Mouse (Mus musculus): ENCODE data around the gene Slc37a3.
A peak's percentile ranks its signal among the peaks of the same experiment; 100 is the strongest.
"Not testable (repeated sequence)": the region's sequence is repeated elsewhere in the genome, so short reads cannot be mapped to it uniquely, and the experiment has no call there.

Gene Slc37a3

DNA sequence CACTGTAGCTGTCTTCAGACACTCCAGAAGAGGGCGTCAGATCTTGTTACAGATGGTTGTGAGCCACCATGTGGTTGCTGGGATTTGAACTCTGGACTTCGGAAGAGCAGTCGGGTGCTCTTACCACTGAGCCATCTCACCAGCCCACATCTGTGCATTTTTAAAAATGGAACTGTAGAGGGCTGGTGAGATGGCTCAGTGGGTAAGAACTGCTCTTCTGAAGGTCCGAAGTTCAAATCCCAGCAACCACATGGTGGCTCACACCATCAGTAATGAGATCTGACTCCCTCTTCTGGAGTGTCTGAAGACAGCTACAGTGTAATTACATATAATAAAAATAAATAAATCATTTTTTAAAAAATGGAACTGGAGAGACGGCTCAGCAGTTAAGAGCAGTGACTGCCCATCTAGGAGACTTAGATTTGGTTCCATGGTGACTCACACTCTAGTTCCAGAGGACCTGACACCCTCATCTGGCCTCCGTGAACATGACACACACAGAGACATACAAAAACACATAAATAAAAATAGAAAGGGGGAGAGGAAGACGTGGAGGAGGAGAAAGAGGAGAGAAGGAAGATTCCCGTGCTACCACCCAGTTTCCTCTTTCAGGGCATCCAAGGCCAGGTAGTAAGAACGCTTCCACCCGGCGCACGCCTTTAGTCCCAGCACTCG lies 823 bp upstream of the Slc37a3 start:
- DNase-seq, result not testable (repeated sequence)

DNA sequence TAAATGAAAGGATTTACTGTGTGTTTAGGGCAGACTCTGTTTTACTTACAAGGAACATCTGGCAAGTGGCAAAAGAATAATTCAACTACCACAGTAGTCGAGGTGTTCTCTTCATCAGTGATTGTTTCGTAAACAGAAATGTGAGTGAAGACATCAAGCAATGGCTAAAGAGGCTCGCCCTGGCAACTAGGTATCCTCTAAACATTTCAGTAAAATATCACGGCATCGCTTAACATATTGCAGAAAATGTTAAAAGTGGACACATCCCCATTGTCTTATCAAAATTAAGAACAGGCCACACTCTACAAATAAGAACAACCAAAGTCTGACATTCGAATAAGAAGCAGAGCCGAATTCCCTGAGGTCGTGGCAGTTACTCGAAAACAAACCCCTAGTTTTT lies 700 bp downstream of the Slc37a3 start:
- no peak for DNase-seq

DNA sequence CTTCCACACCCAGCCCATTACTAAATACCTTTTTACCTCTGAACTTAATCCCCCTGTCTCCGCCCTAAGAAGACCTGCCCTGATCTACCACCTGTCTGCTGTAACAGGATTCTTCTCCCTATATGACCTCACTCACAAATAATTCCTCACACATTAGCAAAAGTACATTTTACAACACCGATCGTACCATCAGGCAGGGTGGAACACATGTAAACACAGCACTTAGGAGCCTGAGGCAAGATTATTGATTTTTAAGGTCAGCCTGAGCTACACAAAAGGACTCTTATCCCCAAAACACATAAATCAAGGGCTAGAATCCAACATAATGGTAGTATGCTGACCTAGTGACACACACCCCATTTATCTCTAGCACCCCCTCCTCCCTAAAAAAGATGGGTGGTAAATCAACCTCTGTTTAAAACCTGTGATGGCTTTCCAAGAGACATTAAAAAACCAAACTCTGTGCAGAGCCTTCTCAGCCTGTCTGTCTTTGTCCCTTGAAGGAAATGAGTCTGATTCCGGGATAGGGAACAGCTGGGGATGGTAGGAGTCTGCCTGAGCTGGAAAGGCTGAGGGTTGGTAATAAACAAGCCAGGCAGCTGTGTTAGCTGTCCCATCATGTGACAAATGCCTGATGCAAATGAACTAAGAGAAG lies 4.0 kb downstream of the Slc37a3 start:
- DNase-seq, result peak; percentile 53

DNA sequence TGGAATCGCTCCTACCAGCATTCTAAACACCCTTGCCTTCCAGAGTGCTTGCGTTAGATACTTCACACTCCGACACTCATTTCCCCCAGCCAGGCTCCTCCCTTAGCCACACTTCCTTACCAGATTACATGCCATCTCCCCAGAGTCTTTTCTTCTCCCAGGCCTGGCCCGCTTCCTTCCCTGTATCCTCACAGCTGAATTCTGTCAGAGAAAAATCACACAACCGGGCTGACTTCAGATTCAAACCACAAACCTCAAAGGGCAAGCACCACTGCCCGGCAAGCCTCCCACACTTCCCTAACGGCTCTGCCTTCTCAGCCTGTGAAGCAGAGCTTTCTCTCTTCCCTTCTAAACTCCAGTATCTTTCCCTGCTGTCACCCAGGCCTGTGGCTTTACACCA lies 4.7 kb downstream of the Slc37a3 start:
- DNase-seq, result peak; percentile 78

DNA sequence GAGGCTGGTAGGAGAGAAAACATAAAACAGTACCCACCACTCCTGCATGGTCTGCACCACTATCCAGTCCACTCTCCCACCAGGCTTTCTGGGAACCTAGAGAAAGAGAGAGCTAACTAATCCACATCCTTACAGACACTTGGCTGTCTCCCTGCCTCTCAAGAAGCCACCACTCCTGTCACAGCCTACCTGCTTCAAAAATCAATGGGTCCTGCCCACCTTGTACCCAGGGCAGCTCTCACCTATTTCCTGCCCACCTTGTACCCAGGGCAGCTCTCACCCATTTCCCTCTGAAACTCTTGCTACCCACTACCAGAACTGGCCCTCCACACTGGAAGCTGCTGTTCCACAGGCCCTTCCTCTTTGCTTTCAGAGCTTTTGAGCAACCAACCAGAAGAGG lies 5.4 kb downstream of the Slc37a3 start:
- DNase-seq, result no peak

DNA sequence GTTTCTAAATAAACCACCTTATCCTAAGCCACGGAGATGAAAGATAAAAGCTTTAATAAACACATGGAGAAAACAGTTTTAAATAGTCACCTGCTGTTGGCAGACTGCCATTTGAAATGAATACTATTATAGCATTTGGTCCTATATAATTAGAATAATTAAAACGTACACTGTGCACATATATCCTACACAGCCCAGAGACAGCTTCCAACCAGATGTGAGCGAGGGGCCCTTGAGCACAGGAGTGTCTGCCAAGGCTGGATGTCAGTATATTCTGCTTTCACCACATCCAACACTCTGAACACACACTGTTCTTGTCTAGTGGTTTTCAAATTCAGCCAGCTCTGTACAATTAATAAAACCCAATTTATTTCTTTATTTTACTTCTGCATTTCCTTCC lies 7.8 kb downstream of the Slc37a3 start:
- DNase-seq, result no peak

DNA sequence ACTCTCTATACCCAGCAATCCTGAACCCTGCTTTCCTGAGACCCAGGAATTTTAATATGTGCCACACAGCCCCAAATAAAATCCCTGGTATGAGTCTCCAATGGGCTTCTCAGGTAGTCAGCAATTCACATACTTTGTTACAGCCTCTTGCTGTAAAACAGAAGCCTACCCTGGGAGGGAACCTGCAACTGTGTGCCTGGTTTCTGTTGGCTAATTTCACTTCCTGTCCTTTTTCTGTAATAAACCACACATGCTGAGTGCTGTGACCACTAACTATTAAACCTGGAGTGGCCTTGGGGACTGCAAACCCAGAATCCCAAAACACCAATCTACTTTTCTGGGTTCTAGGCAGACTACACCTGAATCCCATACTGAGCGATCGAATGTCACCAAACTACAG lies 14.8 kb downstream of the Slc37a3 start:
- DNase-seq, result no peak

DNA sequence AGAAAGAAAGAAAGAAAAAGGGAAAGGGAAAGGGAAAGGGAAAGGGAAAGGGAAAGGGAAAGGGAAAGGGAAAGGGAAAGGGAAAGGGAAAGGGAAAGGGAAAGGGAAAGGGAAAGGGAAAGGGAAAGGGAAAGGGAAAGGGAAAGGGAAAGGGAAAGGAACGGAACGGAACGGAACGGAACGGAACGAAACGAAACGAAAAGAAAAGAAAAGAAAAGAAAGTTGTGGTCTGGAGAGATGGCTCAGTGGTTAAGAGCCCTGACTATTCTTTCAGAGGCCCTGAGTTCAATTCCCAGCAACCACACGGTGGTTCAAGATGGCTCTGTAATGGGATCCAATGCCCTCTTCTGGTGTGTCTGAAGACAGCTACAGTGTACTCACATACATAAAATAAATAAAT lies 18.3 kb downstream of the Slc37a3 start:
- not testable (repeated sequence) for DNase-seq

DNA sequence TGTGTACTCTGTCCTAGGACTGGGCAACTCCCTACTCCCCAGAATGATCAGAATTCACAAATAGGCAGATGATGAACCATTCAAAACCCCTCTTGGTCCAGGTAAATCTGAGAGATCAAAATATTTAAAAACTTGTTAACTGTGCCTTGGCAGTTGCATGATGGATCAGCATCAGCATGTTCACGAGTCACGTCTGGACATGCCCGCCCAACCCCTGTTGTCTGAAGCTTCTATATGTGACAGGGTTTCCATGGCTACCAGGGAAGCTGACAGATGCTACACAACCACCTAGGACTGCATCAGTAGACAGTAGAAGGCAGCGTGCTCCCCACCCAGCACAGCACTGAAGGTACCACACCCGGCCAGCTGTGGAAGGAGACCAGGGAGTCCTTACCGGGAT lies 28.5 kb downstream of the Slc37a3 start:
- DNase-seq, result no peak

DNA sequence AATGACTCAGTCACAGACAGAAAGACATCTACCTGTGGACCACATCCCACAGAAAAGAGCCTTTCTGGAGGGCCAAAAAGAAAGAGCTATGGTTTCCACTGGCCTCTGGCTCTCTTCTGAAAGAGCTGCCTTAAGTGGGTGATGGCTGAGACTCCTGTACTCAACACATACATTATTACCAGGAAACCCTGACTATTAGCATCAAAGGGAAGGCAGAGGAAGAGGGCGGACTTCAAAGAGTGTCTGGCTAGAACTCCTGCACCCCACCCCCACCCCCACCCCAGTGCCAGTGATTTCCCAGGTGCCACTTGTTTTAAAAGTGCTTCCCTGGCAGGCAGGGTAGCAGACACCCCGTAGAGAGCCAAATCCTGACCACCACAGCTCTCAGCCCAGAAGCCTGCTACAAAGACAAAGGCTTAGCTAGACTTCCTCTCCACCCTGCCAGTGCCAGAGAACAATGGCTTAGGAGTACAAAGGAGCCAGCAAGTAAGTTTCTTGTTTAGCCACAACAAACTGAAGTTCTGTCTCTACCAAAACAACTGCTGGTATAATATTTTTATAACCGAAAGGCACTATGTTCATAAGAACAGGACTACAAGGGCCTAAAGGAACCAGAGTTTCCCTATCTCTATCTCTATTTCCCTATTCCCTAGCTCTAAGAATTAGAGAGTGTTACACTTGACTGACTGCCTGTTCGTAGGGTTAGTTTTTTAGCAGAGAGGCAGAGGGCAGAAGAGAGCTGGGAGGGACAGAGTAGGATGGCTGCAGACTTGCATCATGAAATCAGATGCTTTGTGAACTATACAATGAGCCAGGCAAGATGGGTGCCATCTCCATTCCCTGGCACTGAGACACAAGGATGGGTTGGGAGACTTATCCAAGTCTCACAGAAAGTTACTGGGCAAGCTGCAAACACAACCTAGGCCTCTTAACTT lies 29.3 kb downstream of the Slc37a3 start:
- no peak for DNase-seq

DNA sequence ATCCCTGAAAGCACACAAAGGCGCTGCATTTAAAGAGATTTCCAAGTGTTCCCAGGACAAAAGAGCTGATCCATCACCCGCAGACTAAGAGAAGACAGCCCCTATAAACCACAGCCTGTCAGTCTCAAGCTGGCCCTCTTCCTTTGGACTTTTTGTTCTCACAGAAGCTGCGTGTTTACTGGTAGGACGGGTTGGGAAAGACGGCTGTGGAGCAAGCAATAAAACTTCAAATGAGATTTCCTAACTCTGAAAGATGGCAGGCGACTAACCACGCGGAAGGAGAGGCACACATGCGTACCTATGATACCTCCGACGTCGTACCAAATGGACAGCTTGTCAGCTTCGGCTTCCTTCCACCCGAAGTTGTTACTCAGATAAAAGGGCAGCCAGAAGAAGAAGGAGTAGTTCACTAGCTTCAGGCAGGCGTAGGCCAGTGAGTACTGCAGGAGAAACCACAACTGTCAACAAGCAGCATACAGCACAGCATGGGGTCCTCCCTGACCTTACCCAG lies 30.4 kb downstream of the Slc37a3 start:
- DNase-seq, result no peak

DNA sequence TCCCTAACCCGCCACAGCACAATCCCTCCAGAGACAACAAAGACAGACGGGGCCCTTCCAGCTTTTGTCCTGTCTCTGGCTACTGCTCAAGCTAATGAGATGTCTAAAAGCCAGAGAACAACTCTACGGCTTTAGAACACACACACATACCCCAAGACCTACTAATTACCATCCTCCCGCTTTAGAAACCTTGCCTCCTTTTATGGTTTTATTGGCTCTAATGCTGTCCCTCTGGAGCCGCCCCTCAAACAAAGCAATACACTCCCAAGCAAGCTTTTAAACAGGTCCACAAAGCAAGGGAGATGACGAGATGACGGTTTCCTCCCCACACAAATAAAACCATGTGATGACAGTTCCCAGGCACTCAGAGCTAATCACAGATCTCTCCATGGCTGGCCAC lies 32.0 kb downstream of the Slc37a3 start:
- no peak for DNase-seq

DNA sequence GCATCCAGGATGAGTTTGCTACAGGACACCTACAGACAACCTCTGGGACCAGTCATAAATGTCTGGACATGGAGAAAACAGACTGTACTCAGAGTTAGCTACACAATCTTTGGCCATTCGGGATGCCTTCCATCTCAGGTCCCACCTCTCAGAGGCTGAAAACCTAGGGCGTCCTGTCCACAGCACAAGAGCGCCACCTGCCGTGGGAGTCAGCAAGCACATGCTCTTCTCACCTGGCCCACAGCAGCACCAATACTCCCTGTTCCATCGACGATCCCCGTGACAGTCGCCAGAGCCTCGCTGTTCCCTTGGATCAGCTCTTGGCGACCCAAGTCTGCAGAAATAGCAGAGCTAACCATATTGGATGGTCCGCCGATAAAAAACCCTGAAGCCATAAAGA lies 33.5 kb downstream of the Slc37a3 start:
- DNase-seq, result peak; percentile 87

DNA sequence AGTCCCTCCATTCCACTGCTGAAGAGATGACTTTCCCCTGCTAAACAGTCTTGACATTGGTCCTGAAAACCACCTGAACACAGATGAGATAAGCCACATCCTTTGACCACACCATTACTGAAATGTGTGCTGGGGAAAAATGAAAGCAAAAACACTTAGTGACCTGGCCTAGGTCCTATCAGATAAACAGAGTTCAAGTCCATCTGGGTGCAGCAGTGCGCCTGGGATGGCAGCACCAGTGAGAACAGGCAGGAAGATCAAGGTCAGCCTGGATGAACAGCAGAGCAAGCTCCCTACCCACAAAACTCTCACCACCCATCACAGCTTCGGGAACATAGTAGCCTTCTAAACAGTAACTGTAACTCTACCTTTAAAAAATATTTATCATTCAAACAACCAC lies 35.7 kb downstream of the Slc37a3 start:
- no peak for DNase-seq

DNA sequence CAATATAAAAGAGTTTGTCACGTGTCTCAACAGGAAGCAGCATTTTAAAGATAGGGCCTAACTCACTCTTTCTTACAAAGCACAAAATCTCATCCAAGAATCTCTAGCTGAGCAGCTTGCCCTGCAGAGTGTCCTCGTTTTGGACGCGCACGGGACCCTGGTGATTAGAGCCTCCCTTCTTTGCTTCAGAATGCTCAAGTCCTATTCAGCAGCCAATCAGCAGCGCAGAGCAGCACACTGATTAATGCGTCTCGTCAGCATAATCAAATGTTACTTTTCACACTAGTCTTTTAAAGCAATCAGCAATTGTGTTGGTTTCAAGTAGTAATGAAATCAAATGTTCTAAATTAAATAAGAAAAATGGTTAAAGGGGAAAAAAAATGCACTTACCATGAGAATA lies 39.1 kb downstream of the Slc37a3 start:
- DNase-seq, result no peak

DNA sequence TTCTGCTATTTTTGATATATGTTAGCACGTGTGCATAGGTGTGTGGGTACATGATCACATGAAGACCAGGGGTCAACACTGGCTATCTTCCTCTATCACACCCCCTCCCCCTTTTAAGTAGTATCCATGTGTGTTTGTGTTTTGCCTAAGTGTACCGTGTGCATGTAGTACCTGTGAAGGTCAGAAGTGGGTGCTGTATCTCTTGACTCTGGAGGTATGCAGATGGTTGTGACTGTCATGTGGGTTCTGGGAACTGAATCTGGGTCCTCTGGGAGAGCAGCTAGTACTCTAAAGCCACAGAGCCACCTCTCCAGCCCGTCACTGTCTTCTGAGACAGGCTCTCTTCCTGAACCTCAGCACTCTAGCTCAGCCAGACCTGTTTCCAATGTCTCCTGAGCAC lies 42.6 kb downstream of the Slc37a3 start:
- no peak for DNase-seq

DNA sequence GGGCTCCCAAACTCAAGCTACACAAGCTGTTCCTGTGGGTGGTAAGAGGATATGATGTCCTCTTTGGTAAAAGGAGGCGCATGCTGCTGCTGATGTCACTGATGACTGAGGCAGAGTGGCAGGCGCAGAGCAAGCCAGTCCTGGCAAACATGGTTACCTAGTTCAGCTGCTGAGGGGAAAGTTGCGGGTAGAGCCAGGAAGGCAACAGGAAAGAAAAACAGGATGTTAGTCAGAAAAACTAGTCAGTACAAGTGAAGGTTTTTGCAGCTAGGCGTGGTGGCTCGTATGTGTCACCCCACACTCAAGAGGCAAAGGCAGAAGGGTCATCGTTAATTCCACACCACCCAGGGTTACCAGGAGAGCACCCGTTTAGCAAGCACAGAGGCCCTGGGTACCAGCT lies 43.3 kb downstream of the Slc37a3 start:
- DNase-seq, result no peak

DNA sequence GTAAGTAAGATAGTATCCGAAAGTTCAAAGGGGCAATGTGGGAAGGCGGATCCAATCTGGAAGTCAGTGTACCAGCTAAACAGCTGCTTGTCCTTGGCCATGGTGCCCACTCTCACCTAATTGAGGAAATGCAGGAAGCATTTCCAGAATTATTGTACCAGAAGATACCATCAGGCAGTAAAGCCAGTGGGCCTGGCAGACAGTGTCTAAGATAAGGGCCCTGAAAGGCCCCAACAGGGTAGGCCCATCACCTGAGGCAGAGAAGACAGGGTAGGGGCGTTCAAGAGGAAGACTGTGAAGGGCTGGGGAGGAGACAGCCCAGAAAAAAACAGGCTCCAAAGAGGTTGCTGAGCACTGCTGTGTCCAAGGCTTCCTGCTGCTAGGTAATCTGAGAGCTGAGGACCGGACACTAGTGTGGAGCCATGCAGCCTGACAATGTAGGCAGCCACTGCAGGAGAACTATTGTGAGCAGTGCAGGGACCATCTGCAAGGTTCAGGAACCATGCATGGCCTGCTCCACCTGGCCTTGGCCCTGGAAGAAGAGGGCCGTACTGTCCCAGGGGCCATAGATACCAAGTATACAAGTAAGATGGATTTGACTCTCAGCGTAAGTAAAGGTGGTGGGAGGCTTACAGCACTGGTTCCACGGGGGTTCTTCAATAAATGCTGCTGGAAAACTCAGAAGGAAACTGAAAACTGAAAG lies 45.3 kb downstream of the Slc37a3 start:
- no peak for DNase-seq

DNA sequence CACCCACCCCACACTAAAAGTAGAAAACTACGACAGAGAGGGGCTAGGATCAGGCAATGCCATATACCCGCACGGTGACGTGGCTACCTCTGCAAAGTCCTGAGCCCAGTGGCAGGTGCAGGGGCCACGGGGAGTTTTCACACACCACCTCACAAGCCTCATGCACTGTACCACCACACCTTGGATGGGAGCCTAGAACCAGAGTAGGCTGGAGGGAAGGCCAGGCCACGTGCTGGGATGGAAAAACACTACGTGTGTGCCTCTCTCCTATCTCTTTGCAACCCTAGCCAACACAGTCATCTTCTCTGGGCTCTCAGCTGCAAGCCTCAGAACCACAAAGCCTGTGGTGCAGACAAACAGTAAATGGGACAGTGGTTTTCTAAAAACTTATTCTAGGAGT lies 46.5 kb downstream of the Slc37a3 start:
- DNase-seq, result no peak

DNA sequence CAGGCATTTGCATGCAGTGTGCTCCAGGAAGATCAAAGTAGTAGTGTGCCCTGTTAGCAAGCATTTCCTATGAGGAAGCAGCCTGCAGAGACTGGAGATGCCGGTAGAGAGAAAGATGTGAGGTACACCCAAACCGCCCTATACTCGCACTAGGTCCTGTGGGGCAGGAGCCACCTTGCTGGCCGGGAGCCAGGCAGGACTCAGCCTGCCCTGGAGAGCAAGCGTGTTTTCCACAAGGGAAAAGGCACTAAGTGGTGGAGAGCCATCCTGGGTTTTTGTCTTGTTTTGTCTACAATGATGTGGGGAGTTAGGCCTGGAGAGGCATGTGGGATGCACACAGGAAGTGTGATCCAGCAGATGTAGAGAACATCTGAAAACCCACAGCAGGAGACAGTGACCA lies 57.2 kb downstream of the Slc37a3 start:
- DNase-seq, result no peak

DNA sequence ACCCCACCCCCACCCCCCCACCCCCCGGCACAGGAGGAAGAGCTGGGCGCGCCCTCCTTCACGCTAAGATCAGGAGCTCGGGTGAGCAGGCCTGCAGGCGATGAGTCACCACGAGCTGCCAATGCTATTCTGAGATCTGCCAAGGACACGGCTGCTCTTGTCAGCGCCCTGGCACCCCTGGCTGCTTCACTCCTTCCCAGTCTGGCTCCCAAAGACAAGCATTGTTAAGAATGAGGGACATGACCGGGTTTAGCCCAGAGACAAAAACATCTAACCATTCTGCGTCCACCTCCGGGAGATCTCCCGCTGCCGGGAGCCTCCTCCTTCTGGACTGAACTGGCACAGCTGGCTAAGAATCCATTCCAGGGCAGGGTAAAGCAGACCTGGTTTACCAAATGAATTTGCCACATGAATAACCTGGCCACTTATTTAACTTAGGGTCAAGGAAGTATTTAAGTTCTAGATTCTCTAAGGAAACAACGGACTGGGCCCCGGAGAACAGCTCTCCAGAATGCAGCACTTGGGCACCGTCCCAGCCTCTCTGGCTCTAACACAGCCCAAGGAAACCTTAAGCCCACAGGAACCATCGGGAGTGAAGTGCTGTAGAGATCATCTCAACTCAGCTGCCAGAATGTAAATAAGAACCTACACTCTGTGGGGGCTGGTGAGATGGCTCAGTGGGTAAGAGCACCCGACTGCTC lies 58.3 kb downstream of the Slc37a3 start:
- peak; percentile 40 for DNase-seq

DNA sequence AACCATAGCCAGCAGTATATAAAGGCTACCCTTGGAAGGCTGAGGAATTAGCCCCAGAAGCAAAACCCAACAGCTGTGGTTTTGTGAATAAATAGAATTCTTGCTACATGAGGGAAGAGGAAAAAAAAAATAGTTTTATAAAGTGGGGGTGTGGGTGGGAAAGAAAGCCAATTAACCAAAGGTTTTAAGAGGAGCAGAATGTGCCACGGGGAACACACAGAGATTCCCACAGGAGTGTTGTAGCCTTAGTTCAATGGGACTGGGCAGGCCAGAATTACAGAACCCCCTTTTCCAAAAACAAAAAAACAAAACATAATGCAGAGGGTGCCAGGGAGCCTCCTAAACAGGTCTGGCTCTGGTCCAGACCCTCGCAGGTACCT lies 58.9 kb downstream of the Slc37a3 start:
- no peak for DNase-seq

All from kidney, postnatal 10 days (tissue).